Mouse (Mus musculus): Measurements from ENCODE around the gene Map2k7. TPM values are rescaled to one million over a fixed set of nuclear protein-coding genes. Genes with fewer than 3 reads are reported as not detected.
"Not testable (repeated sequence)": the region's sequence is repeated elsewhere in the genome, so short reads cannot be mapped to it uniquely, and the experiment has no call there.

The Map2k7 gene
- total and polyA plus RNA-seq, 3 experiments, result 25.8 to 115 TPM; not detected in 1

GRCm38 (mm10) chr8:4254001-4254400, 15.5 kb downstream of the Map2k7 start:
- H3K79me2 ChIP-seq (ENCODE audit: control insufficient read depth, insufficient read depth, low read length, poor library complexity), result peaks cover 1% of the 10 kb centered on the region
- H3K9ac ChIP-seq (ENCODE audit: control insufficient read depth, low read depth, low read length, poor library complexity, severe bottlenecking), result peak overlapping the region; percentile 95
- peaks cover 0 to 6% of the 10 kb centered on the region in 2 experiments; a peak in 2 of 4 replicates for H3K36me3 ChIP-seq (ENCODE audit: control insufficient read depth in 1 of 2, insufficient read depth in 2 of 2, low read length in 2 of 2)
- peak; percentile 54 for TF ChIP-seq SMC3 (IDR thresholded peaks at IDR 0.05; ENCODE audit: low read depth, low read length)
- no peak for TF ChIP-seq GATA1 (IDR thresholded peaks at IDR 0.05; ENCODE audit: low read depth, low read length)
- no peak for TF ChIP-seq POLR2AphosphoS2 (IDR thresholded peaks at IDR 0.05; ENCODE audit: low read length)
- TF ChIP-seq BHLHE40 (IDR thresholded peaks at IDR 0.05; ENCODE audit: borderline replicate concordance, low read depth, low read length), result no peak
- TF ChIP-seq CTCF (IDR thresholded peaks at IDR 0.05 in 2 of 3, conservative IDR thresholded peaks at IDR 0.05 in 1 of 3; ENCODE audit: control insufficient read depth in 1 of 3, insufficient read depth in 1 of 3, low read depth in 2 of 3, low read length in 3 of 3, poor library complexity in 1 of 3, severe bottlenecking in 1 of 3), result peak; percentile 8 to 45 (median 35); a peak in 4 of 6 replicates
- peak; percentile 24 for TF ChIP-seq RAD21 (IDR thresholded peaks at IDR 0.05; ENCODE audit: low read depth, low read length)
- no peak overlapping the region for H3K27ac ChIP-seq (ENCODE audit: control insufficient read depth, low read depth, low read length)
- no peaks in the 10 kb centered on the region for H3K27me3 ChIP-seq (ENCODE audit: control insufficient read depth in 1 of 2, insufficient read depth in 2 of 2, low read length in 2 of 2)
- peak; percentile 62 for DNase-seq (ENCODE audit: low read depth, low spot score)
- H3K4me3 ChIP-seq (ENCODE audit: control insufficient read depth in 1 of 2, insufficient read depth in 1 of 2, low read depth in 2 of 2, low read length in 2 of 2), result peak overlapping the region; percentile 73 to 83
- peaks cover 0 to 20% of the 10 kb centered on the region in 2 experiments; a peak in 2 of 4 replicates for H3K4me1 ChIP-seq (ENCODE audit: control insufficient read depth in 1 of 2, insufficient read depth in 2 of 2, low read length in 2 of 2)
- H3K9me3 ChIP-seq (replicated peaks; ENCODE audit: insufficient read depth, low read length), result no peaks in the 10 kb centered on the region

DNA sequence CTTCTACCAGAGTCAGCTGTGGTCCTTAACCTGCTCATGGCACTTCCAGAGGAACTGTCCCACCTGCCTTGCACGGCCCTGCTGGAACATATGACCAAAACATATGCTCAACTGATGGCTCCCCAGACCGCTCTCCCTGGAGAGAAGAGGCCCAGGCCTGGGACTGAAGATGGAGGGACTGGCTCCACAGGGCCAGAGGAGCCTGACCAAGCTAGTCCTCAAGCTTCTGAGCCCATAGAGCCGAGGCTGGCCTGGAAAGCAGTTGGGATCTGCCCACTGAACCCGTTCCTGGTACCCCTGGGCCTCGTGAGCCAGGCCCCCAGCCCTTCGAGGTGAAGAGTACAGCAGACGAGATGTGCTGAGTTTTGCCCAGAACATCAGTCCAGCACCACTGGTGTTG, 16.9 kb downstream of the Map2k7 start:
- not testable (repeated sequence) for H3K9ac ChIP-seq (ENCODE audit: control insufficient read depth, low read depth, low read length, poor library complexity, severe bottlenecking)

DNA sequence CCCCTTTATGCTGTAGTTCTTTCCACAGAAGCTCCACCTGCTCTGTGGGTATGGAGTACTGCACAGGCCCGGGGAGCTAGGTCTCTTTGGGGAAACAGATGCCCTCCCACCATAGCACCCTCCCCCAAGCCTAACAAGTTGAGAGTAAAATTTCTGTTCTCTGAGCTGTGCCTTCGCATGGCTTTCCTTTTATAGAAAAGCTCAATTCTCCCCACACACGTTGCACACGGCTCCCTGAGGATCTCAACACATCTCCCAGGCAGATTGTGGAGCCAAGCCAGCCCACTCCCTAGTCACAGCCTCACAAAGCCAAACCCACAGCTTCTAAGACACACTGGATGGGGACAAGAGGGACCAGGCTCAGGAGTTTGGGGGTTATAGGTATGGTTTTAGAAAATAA, 18.4 kb downstream of the Map2k7 start:
- TF ChIP-seq BHLHE40 (IDR thresholded peaks at IDR 0.05; ENCODE audit: borderline replicate concordance, low read depth, low read length) (no peak), RCOR1 (IDR thresholded peaks at IDR 0.05; ENCODE audit: low read depth, low read length) (no peak), MAFK (IDR thresholded peaks at IDR 0.05; ENCODE audit: borderline replicate concordance, low read depth, low read length) (no peak), UBTF (IDR thresholded peaks at IDR 0.05; ENCODE audit: borderline replicate concordance, insufficient read depth, low read depth, low read length) (no peak), KAT2A (conservative IDR thresholded peaks at IDR 0.05; ENCODE audit: low read depth, low read length) (no peak), ELF1 (IDR thresholded peaks at IDR 0.05; ENCODE audit: low read depth, low read length) (no peak), POLR2AphosphoS2 (IDR thresholded peaks at IDR 0.05; ENCODE audit: low read length) (no peak)
- H3K9me3 ChIP-seq (replicated peaks; ENCODE audit: insufficient read depth, low read length), result no peaks in the 10 kb centered on the region
- DNase-seq (ENCODE audit: low read depth, low spot score), result no peak
- no peak overlapping the region for H3K9ac ChIP-seq (ENCODE audit: control insufficient read depth, low read depth, low read length, poor library complexity, severe bottlenecking)
- peaks cover 0 to 12% of the 10 kb centered on the region in 2 experiments; a peak in 2 of 4 replicates for H3K4me1 ChIP-seq (ENCODE audit: control insufficient read depth in 1 of 2, insufficient read depth in 2 of 2, low read length in 2 of 2)
- no peak overlapping the region for H3K27ac ChIP-seq (ENCODE audit: control insufficient read depth, low read depth, low read length)
- peaks cover 2 to 9% of the 10 kb centered on the region in 2 experiments for H3K36me3 ChIP-seq (ENCODE audit: control insufficient read depth in 1 of 2, insufficient read depth in 2 of 2, low read length in 2 of 2)
- H3K4me3 ChIP-seq (ENCODE audit: control insufficient read depth in 1 of 2, insufficient read depth in 1 of 2, low read depth in 2 of 2, low read length in 2 of 2), result no peak overlapping the region
- H3K79me2 ChIP-seq (ENCODE audit: control insufficient read depth, insufficient read depth, low read length, poor library complexity), result peaks cover 1% of the 10 kb centered on the region
- H3K27me3 ChIP-seq (ENCODE audit: control insufficient read depth in 1 of 2, insufficient read depth in 2 of 2, low read length in 2 of 2), result no peaks in the 10 kb centered on the region

More for the DNA sequence above, 16.9 kb downstream of the Map2k7 start:
- H3K4me1 ChIP-seq (ENCODE audit: control insufficient read depth in 1 of 2, insufficient read depth in 2 of 2, low read length in 2 of 2), result peaks cover 0 to 20% of the 10 kb centered on the region in 2 experiments; a peak in 2 of 4 replicates
- H3K27me3 ChIP-seq (ENCODE audit: control insufficient read depth in 1 of 2, insufficient read depth in 2 of 2, low read length in 2 of 2); H3K4me3 ChIP-seq (ENCODE audit: control insufficient read depth in 1 of 2, insufficient read depth in 1 of 2, low read depth in 2 of 2, low read length in 2 of 2); H3K79me2 ChIP-seq (ENCODE audit: control insufficient read depth, insufficient read depth, low read length, poor library complexity); DNase-seq (ENCODE audit: low read depth, low spot score); H3K9me3 ChIP-seq (replicated peaks; ENCODE audit: insufficient read depth, low read length); H3K36me3 ChIP-seq (ENCODE audit: control insufficient read depth in 1 of 2, insufficient read depth in 2 of 2, low read length in 2 of 2); H3K27ac ChIP-seq (ENCODE audit: control insufficient read depth, low read depth, low read length): not testable (repeated sequence)
